Mouse (Mus musculus) myocyte (in vitro differentiated cells): ENCODE data around the gene Unc79.

Experiments used
- POLR2A ChIP-seq: IDR thresholded peaks from one replicate; pipeline ENCODE4 v1.6.1; 2011; ENCODE audit warnings: low read depth, mild to moderate bottlenecking, control low read depth, moderate library complexity; ENCODE audit not compliant: insufficient read length
- TCF12 ChIP-seq: IDR thresholded peaks from one replicate; pipeline ENCODE4 v1.6.1; 2011; ENCODE audit warnings: mild to moderate bottlenecking, control low read depth; ENCODE audit not compliant: poor library complexity, insufficient read depth, severe bottlenecking

DNA sequence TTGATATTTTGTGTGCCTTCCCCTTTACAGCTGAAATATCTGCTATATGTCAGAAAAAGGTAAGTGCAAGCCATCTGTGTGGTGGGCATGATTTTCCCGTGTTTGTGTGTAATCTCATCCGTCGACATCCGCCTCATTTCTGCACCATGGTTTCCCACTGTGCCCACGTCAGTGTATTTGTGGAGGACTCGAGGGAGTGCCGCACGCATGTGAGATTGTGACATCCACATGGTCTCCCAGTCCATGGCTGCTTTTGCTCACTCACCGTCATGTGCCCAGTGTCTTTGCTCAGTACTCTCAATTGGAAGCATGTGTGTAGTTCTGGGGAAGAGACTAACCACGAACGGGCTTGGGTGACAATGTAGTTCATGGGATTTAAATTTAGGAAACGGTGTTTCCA lies 101.2 kb downstream of the Unc79 start:
- no peak for TF ChIP-seq POLR2A
- no peak for TF ChIP-seq TCF12
